Mouse (Mus musculus) bone marrow macrophage, adult 2 months (primary cell): ENCODE measurements around the gene Osbp2. TPM values are rescaled to one million over a fixed set of nuclear protein-coding genes. Genes with fewer than 3 reads are reported as not detected.

ENCODE experiments used
- H3K27ac ChIP-seq: 2 replicates; pipeline ENCODE4 v1.5.1; 2012; ENCODE audit warnings: low read depth, low read length; ENCODE audit not compliant: insufficient read depth
- H3K4me1 ChIP-seq: 2 replicates; pipeline ENCODE4 v1.6.1; 2012; ENCODE audit warnings: low read length; ENCODE audit not compliant: control insufficient read depth, insufficient read depth
- H3K4me3 ChIP-seq: 2 replicates; pipeline ENCODE4 v1.5.1; 2012; ENCODE audit warnings: mild to moderate bottlenecking, low read length, moderate library complexity; ENCODE audit not compliant: insufficient read depth
- CTCF ChIP-seq: IDR thresholded peaks from 2 replicates; pipeline ENCODE4 v1.5.1; 2012; ENCODE audit warnings: low read depth, mild to moderate bottlenecking, low read length, moderate library complexity
- POLR2A ChIP-seq: IDR thresholded peaks from 2 replicates; pipeline ENCODE4 v1.6.1; 2012; ENCODE audit warnings: mild to moderate bottlenecking, low read depth, low read length, borderline replicate concordance
- polyA plus RNA-seq: library from polyadenylated mRNA; stranded (reverse); fragments of >200 nt; gene quantifications from 2 replicates; pipeline ENCODE4 v1.2.4, GENCODE M21; 2012; ENCODE audit not compliant: missing spikeins, insufficient read depth, insufficient read length

The Osbp2 gene
- polyA plus RNA-seq, 1 experiment, result 0.87 TPM

DNA sequence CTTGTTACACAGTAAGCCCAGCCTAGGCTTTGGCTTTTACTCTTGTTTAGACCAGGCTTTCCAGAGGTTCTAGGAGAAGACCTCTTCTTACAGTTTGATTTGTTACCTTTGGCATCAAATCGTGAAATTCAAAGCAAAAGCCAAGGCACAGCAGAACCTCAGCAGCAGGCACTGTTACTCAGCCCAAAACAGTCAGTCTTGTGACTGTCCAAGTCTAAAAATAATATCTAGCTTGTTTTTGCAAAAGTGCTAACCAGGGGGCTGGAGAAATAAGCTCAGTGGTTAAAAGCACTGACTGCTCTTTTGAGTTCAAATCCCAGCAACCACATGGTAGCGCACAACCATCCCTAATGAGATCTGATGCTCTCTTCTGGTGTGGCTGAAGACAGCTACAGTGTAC, 176.8 kb downstream of the Osbp2 start:
- H3K4me3 ChIP-seq, result no peak overlapping the region
- peak overlapping the region; percentile 68 for H3K27ac ChIP-seq
- TF ChIP-seq POLR2A (no peak), CTCF (no peak)
- peaks cover 12% of the 10 kb centered on the region for H3K4me1 ChIP-seq

DNA sequence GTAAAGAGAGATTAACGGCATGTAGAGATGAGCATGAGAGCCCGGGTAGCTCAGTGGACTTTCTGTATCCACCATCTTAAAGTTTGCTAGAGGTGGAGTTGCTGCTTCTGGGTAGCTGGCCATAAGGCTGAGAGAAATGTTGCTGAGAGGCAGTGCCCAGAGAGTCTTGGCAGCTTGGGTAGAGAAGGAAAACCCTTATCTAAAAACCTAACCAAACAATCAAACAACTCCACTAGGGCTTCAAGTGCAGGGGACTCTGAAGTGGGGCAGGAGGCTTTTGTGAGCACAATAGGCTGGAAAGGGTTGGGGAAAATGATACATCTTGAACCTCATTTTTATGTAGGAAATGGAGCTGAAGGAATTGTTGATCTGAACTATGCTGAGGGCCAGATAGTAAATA, 177.4 kb downstream of the Osbp2 start:
- TF ChIP-seq CTCF, result no peak
- no peak for TF ChIP-seq POLR2A
- Histone ChIP-seq H3K27ac (peak overlapping the region; percentile 68), H3K4me3 (no peak overlapping the region), H3K4me1 (peaks cover 12% of the 10 kb centered on the region)

DNA sequence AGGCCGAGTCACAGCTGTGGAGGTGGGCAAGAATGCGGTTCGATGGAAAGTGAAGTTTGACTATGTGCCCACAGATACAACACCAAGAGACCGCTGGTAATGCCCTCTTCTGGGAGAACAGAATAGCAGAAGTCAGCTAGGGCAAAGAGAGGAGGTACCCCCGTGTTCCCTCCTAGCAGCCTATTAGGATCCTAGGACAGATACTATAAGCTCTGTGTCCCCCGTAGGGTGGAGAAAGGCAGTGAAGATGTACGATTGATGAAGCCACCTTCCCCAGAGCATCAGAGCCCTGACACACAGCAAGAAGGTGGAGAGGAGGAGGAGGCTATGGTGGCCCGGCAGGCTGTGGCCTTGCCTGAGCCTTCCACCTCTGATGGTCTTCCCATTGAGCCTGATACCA, 178.3 kb downstream of the Osbp2 start:
- no peak overlapping the region for H3K4me3 ChIP-seq
- no peak for TF ChIP-seq POLR2A
- no peak for TF ChIP-seq CTCF
- H3K4me1 ChIP-seq, result peaks cover 12% of the 10 kb centered on the region
- H3K27ac ChIP-seq, result no peak overlapping the region

DNA sequence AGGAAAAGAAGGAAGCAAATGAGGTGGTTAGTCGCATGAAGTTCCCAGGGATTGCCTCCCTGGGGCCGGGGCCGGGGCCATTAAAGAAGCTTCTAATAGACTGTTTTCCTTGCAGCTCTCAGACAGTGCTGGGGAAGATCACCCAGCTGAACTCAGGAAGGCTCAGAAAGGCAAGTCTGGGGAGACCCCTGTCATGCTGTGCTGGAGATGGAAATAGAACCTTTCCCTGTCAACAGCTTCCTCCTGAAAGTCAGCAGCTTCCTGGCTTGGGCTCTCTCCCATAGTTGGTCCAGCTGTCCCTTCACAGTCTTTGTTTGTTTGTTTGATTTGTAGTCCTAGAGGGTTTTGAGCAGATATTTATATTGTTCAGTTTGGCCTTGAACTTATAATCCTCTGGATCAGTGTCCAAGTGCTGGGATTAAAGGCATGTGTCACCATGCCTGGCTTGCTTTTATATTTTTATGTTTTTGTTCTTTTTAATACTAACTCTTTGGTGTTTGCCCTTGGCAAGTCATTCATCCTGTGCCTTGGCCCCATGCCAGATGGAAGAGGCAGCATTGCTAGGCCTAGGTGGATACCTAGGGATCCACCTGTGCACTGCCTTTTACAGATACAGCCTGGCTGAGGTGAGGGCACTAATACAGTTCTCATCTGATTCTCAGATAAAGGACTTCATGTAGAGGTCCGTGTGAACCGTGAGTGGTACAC, 178.8 kb downstream of the Osbp2 start:
- Histone ChIP-seq H3K4me1 (peaks cover 12% of the 10 kb centered on the region), H3K4me3 (no peak overlapping the region), H3K27ac (no peak overlapping the region)
- no peak for TF ChIP-seq CTCF
- TF ChIP-seq POLR2A, result no peak

DNA sequence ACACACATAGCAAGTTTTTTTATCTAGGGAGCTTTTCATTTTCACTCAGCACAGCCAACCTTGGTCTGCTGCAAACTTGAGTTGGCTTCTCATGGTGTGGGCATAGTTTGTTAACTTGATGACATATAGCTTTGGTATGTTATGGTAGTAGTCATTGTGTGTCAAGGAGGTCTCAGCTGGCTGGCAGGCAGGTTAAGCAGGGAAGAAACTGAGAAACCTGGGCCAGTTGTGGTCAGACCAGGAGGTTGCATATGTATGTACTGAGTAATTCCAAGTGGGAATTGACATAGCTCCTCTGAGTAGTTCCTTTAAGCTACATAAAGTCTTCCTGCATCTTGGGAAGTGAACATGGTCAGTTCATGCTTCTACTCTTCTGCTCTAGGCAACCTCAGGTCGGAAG, 179.5 kb downstream of the Osbp2 start:
- Histone ChIP-seq H3K4me1 (peaks cover 12% of the 10 kb centered on the region), H3K27ac (no peak overlapping the region), H3K4me3 (no peak overlapping the region)
- TF ChIP-seq CTCF (no peak), POLR2A (no peak)

DNA sequence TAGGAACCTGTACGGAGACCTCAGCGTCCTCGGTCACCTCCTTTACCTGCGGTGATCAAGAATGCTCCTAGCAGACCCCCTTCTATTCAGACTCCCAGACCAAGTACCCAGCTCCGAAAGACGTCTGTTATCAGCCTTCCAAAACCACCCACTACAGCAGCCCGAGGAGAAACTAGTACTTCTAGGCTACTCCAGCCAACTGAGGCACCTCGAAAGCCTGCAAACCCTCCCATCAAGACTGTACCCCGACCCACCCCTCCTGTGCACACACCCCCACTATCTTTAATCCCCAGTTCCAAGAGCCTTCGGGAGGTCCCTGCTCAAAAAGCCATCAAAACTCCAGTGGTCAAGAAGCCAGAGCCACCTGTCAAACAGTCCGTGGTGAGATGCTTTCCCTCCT, 180.0 kb downstream of the Osbp2 start:
- H3K4me3 ChIP-seq, result no peak overlapping the region
- TF ChIP-seq CTCF, result no peak
- no peak for TF ChIP-seq POLR2A
- H3K4me1 ChIP-seq, result peaks cover 12% of the 10 kb centered on the region
- no peak overlapping the region for H3K27ac ChIP-seq

DNA sequence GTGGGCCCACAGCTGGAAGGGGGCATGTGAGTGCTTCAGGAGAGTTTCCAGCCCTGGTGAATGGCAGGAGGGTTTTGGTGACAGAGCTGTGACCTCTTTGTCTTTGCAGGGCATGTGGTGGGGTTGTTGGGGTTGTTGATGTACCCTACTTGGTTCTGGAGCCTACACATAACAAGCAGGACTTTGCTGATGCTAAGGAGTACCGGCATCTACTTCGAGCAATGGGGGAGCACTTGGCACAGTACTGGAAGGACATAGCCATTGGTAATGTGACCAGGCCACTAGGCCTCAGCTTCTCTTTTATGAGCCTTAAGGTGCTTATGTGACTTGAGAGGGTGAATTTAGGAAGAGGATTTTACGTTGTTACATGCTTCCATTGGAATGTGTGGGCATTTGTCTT, 183.9 kb downstream of the Osbp2 start:
- TF ChIP-seq POLR2A, result no peak
- TF ChIP-seq CTCF, result no peak
- no peak overlapping the region for H3K27ac ChIP-seq
- peaks cover 11% of the 10 kb centered on the region for H3K4me1 ChIP-seq
- H3K4me3 ChIP-seq, result no peak overlapping the region

DNA sequence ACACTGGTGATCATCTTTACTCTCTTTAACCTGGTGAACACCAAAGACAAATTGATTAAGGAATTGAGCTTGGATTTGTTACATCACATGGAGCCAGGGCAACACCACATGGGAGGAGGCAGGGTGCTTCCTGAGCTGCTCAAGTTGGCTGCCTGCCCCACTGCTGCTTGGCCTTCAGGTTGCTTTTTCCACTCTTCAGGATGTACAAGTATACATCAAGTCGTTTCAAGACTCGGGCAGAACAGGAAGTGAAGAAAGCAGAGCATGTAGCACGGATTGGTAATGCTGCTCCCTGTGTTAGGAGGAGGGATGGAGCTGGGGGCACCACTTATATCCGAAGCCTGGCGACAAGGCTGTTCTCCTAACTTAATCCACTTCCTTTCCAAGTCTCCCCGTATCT, 186.5 kb downstream of the Osbp2 start:
- Histone ChIP-seq H3K27ac (no peak overlapping the region), H3K4me1 (peaks cover 11% of the 10 kb centered on the region), H3K4me3 (no peak overlapping the region)
- TF ChIP-seq CTCF (no peak), POLR2A (no peak)

DNA sequence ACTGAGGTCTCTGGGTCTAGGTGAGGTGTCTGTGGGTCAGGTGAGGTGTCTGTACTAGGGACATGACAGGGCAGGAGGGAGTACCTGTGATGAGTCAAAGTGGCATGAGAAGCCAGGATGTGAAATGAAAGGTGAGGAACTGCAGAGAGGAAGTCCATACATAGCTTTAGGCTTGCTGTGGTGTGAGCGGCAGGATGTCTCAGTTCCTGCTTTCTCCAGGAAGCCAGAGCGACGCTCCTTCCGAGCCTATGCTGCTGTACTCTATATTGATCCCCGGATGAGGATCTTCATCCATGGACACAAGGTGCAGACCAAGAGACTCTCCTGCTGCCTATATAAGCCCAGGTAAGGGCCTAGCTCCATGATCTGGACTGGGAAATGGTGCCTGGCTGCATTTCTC, 187.3 kb downstream of the Osbp2 start:
- TF ChIP-seq POLR2A, result no peak
- no peak for TF ChIP-seq CTCF
- Histone ChIP-seq H3K4me3 (no peak overlapping the region), H3K27ac (no peak overlapping the region), H3K4me1 (peaks cover 16% of the 10 kb centered on the region)

DNA sequence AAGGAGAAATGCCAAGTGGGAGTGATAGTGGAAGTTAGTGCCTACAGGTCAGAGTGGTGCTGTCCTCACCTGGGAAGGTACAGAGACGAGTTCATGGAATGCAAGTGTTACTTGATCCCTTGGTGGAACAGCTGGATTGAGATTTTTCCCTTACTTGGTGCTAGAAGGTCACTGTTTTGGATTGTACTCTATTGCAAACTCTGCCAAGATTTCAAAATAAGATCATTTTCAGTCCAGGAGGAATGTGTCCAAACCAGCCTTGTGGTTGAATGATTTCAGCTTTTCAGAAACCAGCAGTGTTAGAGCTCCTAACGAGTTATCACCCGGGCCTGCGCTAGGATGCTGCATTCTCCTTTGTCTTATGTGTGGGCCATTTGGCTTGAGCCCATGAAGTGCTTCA, 189.2 kb downstream of the Osbp2 start:
- TF ChIP-seq POLR2A (no peak), CTCF (no peak)

DNA sequence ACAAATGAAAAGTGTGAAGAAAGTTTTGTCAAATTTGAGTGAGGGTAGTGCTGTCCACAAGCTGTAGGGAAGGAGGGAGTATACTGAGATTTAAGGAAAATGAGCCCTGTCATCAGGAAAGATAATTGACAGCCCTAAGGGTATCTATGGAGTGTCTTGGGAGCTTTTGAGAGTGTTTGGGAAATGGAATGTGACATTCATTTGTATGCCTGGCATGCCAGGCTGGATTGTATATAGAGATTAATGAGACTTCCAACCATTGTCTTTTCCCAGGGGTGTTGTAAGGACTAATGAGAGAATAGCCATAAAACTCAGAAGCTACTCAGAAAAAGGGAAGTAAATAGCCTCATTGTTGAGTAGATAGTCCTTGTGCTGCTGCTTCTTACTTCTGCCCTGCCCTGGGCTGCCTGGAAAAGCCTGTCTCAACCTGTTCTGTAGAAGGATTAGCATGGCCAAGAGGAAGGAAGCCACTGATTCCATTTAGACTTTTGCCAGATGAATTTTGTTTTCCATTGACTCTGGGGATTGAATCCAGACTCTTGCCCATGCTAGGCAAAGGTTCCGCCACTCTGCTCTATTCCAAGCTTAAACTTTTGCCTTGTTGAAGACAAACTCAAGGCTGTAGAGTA, 192.6 kb downstream of the Osbp2 start:
- no peak overlapping the region for H3K4me3 ChIP-seq
- H3K27ac ChIP-seq, result no peak overlapping the region; the same call in 1 of the 2 replicates
- no peak for TF ChIP-seq POLR2A
- no peak for TF ChIP-seq CTCF
- H3K4me1 ChIP-seq, result peaks cover 14% of the 10 kb centered on the region

More for the DNA sequence above, 189.2 kb downstream of the Osbp2 start:
- Histone ChIP-seq H3K4me1 (peaks cover 18% of the 10 kb centered on the region), H3K27ac (no peak overlapping the region), H3K4me3 (no peak overlapping the region)
